Mouse (Mus musculus) forebrain, embryonic 10.5 days (tissue): ENCODE measurements at regions not wholly inside any gene's neighbourhood (a gene's known extent, or its start where the extent isn't known, plus 50 kb on each side); places are given as distances from the start of the nearest gene placed in this dataset.

ENCODE experiments used
- DNase-seq: peaks from one replicate; pipeline ENCODE4 v3.0.0-alpha.2; 2017; ENCODE audit warnings: low spot score; ENCODE audit errors: extremely low spot score
- H3K27ac ChIP-seq: fragments of 300-500 bp; sonication (generic); 2 replicates; pipeline ENCODE4 v1.5.1; 2016; ENCODE audit warnings: mild to moderate bottlenecking
- H3K27me3 ChIP-seq: fragments of 300-500 bp; sonication (generic); 2 replicates; pipeline ENCODE4 v1.6.1; 2016; ENCODE audit warnings: mild to moderate bottlenecking; ENCODE audit not compliant: poor library complexity, severe bottlenecking
- H3K36me3 ChIP-seq: fragments of 300-500 bp; sonication (generic); replicated peaks from 2 replicates; pipeline ENCODE4 v1.6.1; 2016; ENCODE audit warnings: mild to moderate bottlenecking, moderate library complexity
- H3K4me1 ChIP-seq: fragments of 300-500 bp; sonication (generic); 2 replicates; pipeline ENCODE4 v1.6.1; 2016
- H3K4me3 ChIP-seq: fragments of 300-500 bp; sonication (generic); 2 replicates; pipeline ENCODE4 v1.5.1; 2016; ENCODE audit warnings: mild to moderate bottlenecking, moderate library complexity
- H3K9me3 ChIP-seq: fragments of 300-500 bp; sonication (generic); 2 replicates; pipeline ENCODE4 v1.6.1; 2016; ENCODE audit warnings: mild to moderate bottlenecking, moderate library complexity
- WGBS: fragments of 180-500 bp; shearing (Covaris S2); methylation state at CpG from one replicate; pipeline ENCODE4 v1.1.7; 2016; 5-methylcytosine and 5-hydroxymethylcytosine counted together

DNA sequence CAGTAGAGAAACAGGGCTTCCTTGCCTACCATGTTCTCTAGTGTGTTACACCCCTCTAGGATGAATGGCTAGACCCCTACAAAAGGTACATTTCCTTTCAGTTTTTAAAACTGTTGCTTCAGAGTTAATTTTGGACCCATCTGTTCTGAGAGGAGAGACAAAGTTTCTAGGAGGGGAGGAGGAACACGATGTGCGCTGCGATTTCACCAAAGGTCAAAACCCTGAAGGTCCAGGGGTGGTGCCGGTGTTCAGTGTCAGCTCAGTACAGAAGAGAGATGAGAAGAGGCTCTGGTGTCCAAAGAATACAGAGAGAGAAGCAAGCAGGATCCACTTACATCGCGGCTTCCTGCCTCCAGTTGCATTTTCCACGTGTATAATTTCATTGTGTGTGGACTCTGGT, 89.4 kb upstream of the Col1a2 start:
- Histone ChIP-seq H3K27me3 (no peaks in the 10 kb centered on the region), H3K27ac (no peak overlapping the region), H3K36me3 (no peaks in the 10 kb centered on the region), H3K4me1 (peaks cover 15% of the 10 kb centered on the region), H3K4me3 (no peak overlapping the region), H3K9me3 (no peaks in the 10 kb centered on the region)
- WGBS, result 74% methylated on average over 7 of the region's 7 CpGs
- no peak for DNase-seq

DNA sequence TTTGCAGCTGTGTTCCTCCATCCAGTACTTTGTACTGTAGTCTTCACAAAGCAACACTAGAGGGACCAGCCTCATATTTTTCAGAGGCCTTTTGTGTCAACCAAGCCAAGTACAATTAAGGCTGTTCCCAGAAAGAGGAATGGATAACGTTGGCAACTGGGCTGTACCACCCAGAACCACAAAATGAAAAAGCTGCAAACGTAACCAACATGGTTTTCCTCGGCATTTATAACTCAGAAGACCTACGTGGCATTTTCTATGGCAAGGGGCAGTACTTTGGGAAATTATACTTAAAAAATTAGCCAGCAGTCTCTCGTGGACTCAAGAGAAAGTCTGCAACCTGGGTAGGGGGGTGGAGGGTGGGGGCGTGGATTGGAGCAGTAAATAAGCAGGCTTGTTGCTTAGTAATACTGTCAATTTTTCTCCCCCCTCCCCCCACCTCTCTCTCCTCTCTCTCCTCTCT, 87.3 kb upstream of the Col1a2 start:
- H3K27ac ChIP-seq, result peak overlapping the region; percentile 30; the same call in 1 of the 2 replicates
- no peak for DNase-seq
- peaks cover 17% of the 10 kb centered on the region for H3K4me1 ChIP-seq
- H3K9me3 ChIP-seq, result no peaks in the 10 kb centered on the region
- WGBS, result 47% methylated on average over 6 of the region's 6 CpGs
- no peaks in the 10 kb centered on the region for H3K36me3 ChIP-seq
- no peaks in the 10 kb centered on the region for H3K27me3 ChIP-seq
- H3K4me3 ChIP-seq, result no peak overlapping the region

DNA sequence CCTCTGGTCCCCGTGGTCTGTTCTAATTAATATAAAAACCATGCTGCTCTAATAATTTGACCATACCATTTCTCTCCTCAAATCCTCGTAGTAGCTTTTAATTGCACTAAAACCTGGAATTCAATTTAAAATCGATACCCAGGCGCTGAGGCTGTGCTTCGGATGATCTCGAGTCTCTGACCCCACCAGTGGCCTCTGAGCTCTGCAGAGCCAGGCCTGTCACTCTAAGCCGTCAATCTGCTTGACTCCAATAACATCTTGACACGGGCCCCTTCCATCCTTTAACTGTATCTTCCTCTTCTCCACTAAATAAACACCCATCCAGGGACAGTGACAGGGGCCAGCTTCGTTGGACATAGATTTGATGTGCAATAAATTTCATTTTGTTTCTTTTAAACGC, 86.2 kb upstream of the Col1a2 start:
- H3K9me3 ChIP-seq, result no peaks in the 10 kb centered on the region
- H3K4me3 ChIP-seq, result no peak overlapping the region
- no peak overlapping the region for H3K27ac ChIP-seq
- WGBS, result 60% methylated on average over 10 of the region's 10 CpGs
- no peak for DNase-seq
- H3K27me3 ChIP-seq, result no peaks in the 10 kb centered on the region
- H3K4me1 ChIP-seq, result peaks cover 18% of the 10 kb centered on the region
- no peaks in the 10 kb centered on the region for H3K36me3 ChIP-seq

DNA sequence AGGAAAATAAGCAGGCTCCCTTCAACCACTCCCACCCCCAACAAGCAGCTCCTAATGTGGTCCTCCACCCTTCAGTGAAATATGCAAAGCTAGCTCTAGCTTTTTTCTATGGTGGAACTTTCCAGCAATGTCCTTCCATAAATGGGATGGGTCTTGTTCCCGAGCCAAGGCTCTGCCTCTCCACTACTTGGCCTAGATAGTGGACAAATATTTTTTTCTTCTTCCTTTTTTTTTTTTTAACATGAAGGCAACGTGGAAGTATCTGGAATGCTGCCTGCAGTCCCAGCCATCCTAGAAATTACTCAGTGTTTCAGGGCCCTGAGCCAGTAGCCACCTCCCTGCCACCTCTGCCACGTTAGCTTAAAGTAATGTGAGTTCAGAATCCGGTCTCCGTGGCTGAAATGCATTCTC, 85.7 kb upstream of the Col1a2 start:
- no peak for DNase-seq
- Histone ChIP-seq H3K4me1 (peaks cover 18% of the 10 kb centered on the region), H3K27me3 (no peaks in the 10 kb centered on the region), H3K36me3 (no peaks in the 10 kb centered on the region), H3K9me3 (no peaks in the 10 kb centered on the region), H3K4me3 (no peak overlapping the region), H3K27ac (no peak overlapping the region)
- WGBS, result 80% methylated on average over 5 of the region's 5 CpGs

DNA sequence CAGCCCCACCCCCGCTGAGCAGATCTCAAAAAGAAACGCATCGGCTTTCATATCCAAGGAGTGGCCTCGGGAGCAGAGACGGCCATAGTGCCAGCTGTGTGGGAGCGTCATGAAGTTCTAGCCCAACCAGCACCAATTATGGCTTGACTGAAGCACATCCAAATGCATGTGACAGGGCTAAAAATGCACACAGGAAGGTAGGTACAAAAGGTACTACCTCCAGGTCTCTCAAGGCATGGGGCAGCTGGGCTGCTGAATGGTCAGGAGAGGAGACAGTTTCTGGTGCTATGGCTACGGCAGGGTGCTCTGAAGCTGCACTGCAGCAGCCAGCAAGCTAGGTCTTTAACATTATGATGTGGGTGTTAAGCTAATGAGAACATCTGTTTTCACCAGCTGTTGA, 83.1 kb upstream of the Col1a2 start:
- Histone ChIP-seq H3K27ac (no peak overlapping the region), H3K9me3 (no peaks in the 10 kb centered on the region), H3K4me3 (no peak overlapping the region), H3K27me3 (no peaks in the 10 kb centered on the region), H3K36me3 (no peaks in the 10 kb centered on the region), H3K4me1 (peaks cover 18% of the 10 kb centered on the region)
- no peak for DNase-seq
- 92% methylated on average over 7 of the region's 7 CpGs for WGBS

DNA sequence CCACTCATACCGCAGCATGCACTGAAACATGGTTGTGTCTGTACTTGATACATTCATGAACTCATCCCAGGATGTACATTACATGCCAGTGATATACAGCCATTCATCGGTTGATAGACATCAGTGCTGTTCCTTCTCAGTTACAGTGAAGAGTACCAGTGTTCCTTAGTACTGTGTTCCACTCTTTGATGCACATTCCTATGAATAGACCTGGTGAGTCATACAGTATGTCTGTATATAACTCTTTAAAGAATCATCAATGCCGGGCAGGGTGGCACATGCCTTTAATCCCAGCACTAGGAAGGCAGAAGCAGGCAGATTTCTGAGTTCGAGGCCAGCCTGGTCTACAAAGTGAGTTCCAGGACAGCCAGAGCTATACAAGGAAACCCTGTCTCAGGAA, 77.5 kb upstream of the Col1a2 start:
- no peak for DNase-seq
- Histone ChIP-seq H3K4me3 (no peak overlapping the region), H3K36me3 (no peaks in the 10 kb centered on the region), H3K27ac (no peak overlapping the region), H3K9me3 (no peaks in the 10 kb centered on the region), H3K27me3 (no peaks in the 10 kb centered on the region), H3K4me1 (0 out of 2 replicates have a peak, but pooled peaks cover 3% of the 10 kb centered on the region)
- WGBS, result 96% methylated on average over 4 of the region's 4 CpGs

DNA sequence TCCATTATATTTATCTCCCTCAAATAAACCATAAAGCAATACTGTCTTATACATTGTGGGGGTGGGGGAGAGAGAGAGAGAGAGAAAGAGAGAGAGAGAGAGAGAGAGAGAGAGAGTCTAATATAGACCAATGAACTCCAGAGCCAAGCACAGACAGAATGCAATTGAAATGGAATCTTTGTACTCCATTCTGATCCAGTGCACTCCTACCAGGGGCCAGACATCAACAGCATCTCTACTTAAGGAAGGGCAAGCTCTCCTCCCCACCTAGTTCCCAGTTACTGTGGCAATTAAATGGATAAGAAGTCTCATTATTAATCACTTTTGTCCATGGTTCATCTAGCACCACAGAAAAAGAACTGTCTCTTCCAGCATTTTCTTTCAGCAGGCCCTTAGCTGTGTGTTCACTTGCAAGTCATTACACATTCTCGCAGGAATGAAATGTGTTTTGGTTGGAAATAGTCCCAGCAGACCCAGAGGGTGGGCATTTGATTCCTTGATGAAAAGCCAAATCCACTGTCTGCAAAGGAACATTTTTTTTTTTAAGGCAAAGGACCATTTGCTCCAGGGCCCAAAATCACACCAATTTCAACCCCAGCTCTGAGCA, 73.8 kb upstream of the Col1a2 start:
- no peaks in the 10 kb centered on the region for H3K27me3 ChIP-seq
- H3K9me3 ChIP-seq, result no peaks in the 10 kb centered on the region
- no peaks in the 10 kb centered on the region for H3K4me1 ChIP-seq
- H3K4me3 ChIP-seq, result no peak overlapping the region
- H3K36me3 ChIP-seq, result no peaks in the 10 kb centered on the region
- no peak for DNase-seq
- WGBS, result 92% methylated on average over 1 of the region's 1 CpGs
- H3K27ac ChIP-seq, result no peak overlapping the region

DNA sequence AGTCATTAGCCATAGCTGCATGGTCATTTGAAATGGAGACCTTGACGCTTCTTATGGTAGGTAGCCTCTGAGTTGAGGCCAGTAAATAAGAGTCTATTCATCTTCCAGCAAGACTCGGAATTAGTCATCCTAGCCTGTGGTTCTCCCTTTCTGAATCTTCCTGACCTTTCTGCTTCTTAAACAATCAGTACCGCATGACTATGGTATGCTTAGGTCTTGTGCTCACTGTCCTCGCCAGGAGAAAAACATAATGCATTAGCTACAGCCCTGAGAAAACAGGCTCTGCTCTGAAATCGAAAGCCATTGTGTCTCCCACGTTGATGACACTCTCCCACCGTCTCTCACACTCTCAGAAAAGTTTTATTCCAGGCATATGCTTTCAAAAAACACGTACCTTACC, 72.4 kb upstream of the Col1a2 start:
- no peak overlapping the region for H3K27ac ChIP-seq
- 84% methylated on average over 8 of the region's 8 CpGs for WGBS
- H3K27me3 ChIP-seq, result no peaks in the 10 kb centered on the region
- H3K36me3 ChIP-seq, result no peaks in the 10 kb centered on the region
- H3K9me3 ChIP-seq, result no peaks in the 10 kb centered on the region
- H3K4me3 ChIP-seq, result no peak overlapping the region
- DNase-seq, result no peak
- H3K4me1 ChIP-seq, result no peaks in the 10 kb centered on the region

DNA sequence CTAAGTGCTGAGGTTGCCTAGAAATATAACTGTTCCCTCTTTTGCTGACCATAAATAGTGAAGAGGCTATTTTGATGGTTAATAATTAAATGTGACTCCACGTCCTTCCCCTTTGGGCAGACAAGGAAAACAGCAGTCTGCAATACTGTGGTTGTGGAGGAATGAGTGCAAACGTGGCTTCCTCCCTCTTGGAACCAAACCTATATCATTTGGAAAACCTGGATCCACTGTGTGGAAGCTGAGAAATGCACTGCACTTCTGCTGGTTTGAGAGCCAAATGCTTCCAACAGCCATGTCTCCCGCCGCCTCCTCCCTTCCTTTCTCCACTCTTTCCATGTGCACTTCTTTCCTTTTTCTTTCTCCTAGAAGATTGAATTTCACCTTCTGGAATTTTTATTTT, 68.2 kb upstream of the Col1a2 start:
- Histone ChIP-seq H3K4me1 (no peaks in the 10 kb centered on the region), H3K4me3 (no peak overlapping the region), H3K27me3 (no peaks in the 10 kb centered on the region), H3K36me3 (no peaks in the 10 kb centered on the region), H3K9me3 (no peaks in the 10 kb centered on the region), H3K27ac (no peak overlapping the region)
- WGBS, result 82% methylated on average over 4 of the region's 4 CpGs
- no peak for DNase-seq

DNA sequence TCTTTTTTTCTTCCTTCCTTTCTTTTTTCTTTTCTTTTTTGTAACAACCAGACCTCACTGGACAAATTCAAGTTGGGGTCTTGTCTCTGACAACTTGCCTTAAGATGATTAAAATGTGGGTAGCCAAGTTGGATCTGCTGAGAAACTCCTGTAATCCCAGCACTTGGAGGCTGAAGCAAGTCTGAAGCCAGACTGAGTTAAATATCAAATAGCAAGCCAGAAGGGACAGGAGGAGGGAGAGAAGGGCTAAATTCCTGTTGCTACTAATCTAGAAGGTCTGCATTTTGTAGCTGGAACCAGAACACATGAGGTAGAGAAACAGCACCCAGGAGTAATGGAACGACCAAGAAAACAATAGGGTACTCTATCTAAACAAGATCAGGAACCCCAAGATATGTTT, 67.7 kb upstream of the Col1a2 start:
- Histone ChIP-seq H3K4me1 (no peaks in the 10 kb centered on the region), H3K4me3 (no peak overlapping the region), H3K27ac (no peak overlapping the region), H3K27me3 (no peaks in the 10 kb centered on the region), H3K9me3 (no peaks in the 10 kb centered on the region), H3K36me3 (no peaks in the 10 kb centered on the region)
- DNase-seq, result no peak
- 87% methylated on average over 1 of the region's 1 CpGs for WGBS

DNA sequence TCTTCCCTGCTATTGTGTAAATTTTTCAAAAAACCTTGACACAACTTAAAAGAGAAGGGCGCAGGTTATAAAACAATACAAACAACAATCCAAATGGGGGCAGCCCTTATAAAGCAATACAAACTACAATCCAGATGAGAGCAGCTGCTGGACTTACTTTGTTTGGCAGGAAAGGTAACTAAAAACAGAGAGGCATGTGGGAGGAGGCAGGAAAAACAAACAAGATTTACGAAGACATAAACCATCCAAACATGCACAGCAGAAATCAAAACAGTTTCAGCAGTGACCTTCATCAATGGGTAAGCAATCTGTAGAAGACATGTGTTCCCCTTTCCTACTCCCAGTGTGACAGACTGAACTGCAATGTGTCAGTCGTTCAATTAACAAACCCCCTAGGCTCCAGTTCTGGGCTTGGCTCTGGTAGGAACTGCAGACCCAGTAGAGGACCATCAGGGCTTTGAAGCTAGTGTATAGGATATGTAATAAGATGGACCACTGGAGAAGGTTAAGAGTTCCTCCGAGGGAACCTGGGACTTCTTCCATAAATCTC, 62.9 kb upstream of the Col1a2 start:
- no peak overlapping the region for H3K27ac ChIP-seq
- peaks cover 3% of the 10 kb centered on the region; the same call in 1 of the 2 replicates for H3K4me1 ChIP-seq
- H3K27me3 ChIP-seq, result no peaks in the 10 kb centered on the region
- no peaks in the 10 kb centered on the region for H3K36me3 ChIP-seq
- H3K9me3 ChIP-seq, result no peaks in the 10 kb centered on the region
- WGBS, result 81% methylated on average over 4 of the region's 4 CpGs
- H3K4me3 ChIP-seq, result no peak overlapping the region
- no peak for DNase-seq

DNA sequence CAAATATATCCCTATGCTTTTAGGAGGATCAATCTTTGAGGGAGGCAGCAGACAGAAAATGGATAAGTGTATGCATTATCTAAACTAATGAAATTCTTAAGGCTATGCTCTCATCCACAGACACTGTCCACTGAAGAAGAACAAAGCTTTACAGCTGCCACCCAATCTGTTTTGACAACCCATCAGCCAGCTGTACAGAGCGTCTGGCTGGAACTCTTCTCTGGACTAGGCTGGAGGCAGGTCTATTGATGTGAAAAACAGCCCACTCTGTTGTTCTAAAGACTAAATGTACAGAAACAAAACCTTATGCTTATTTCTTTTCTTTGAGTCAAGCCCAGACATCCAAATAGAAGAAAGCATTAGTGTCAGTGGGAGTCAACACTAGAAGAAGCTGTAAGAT, 58.7 kb upstream of the Col1a2 start:
- Histone ChIP-seq H3K4me1 (peaks cover 3% of the 10 kb centered on the region; the same call in 1 of the 2 replicates), H3K27ac (no peak overlapping the region), H3K9me3 (no peaks in the 10 kb centered on the region), H3K4me3 (no peak overlapping the region), H3K27me3 (no peaks in the 10 kb centered on the region), H3K36me3 (no peaks in the 10 kb centered on the region)
- DNase-seq, result no peak
- WGBS, result 47% methylated on average over 1 of the region's 1 CpGs

DNA sequence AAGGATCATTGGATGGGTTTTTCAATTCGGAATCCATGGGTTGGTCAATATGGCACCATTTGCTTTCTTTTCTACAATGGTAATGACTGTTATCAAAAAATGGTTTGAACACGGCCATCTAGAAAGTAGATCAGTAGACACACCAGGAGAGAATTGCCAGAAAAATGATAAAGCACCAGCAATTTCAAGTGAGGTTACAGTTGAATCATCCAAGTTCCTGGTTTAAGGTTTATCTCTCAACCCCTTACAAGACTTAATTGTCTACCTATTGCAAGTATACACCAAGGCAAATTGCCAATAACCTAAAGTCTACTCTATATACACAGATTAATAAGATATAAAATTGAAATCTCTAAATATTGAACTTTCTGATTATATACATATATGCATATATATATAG, 53.4 kb upstream of the Col1a2 start:
- Histone ChIP-seq H3K27ac (no peak overlapping the region), H3K4me1 (peaks cover 13% of the 10 kb centered on the region), H3K36me3 (no peaks in the 10 kb centered on the region), H3K27me3 (no peaks in the 10 kb centered on the region), H3K9me3 (no peaks in the 10 kb centered on the region), H3K4me3 (no peak overlapping the region)
- 89% methylated on average over 2 of the region's 2 CpGs for WGBS
- no peak for DNase-seq
